Mouse (Mus musculus) 416B (cell line): ENCODE data around the gene Olfr914.

Experiments used
- DNase-seq: peaks from one replicate; pipeline ENCODE4 v3.0.0; 2011; ENCODE audit warnings: low read depth

Olfr914 gene

GRCm38 (mm10) chr9:38604802-38605201, at the start of gene Olfr914:
Gene Olfr914, plus strand, starts transcription at chr9:38605102.
- DNase-seq, result no peak

DNA sequence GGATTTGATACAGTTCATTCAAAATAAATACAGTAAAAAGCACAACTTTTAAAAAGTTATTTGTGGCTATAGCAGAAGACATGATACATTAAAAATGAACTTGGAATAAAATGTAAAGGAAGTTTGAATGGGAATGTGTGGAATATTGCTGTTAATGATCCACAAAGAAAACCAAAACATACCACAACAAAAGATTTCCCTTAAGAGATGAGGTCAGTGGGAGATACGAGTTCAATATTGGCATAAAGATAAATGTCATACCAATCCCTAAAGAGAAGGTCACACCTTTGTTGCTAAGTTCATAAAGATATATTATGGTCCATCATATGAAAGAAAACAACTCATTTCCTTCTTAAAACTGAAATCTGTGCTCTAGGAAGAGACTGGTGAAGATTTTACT, 25.0 kb upstream of the Olfr914 start, which contains the start of gene Olfr912:
Gene Olfr912 (plus strand): TSS at position 301 of the 400 bp plus-strand sequence.
- DNase-seq, result no peak

GRCm38 (mm10) chr9:38591056-38591455, 13.8 kb upstream of the Olfr914 start:
- DNase-seq, result no peak

- no peak for DNase-seq
Observed at GRCm38 (mm10) chr9:38592459-38592858, 12.4 kb upstream of the Olfr914 start, which contains the start of gene Olfr913. Gene Olfr913, plus strand, starts transcription at chr9:38592759.

DNA sequence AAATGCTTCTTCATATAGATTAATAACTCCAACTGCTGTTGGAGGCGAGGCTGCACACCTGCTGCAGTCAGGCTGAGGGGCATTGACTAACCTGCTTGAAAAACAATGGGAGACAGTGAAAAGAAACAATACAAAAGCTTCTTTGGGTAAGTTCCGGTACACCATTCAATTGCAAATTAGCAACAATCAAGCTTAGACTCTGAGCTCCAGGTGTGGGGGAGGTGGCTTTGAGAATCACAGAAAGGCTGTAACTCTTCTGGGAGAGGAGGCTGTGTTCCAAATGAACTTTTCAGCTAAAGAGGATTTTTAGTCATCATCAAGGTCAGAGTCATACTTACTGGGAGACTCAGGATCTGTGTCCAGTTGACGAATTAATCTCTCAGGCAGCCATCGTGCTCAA, 27.5 kb downstream of the Olfr914 start:
- DNase-seq, result no peak

GRCm38 (mm10) chr9:38659775-38660174, 54.9 kb downstream of the Olfr914 start, which contains the start of gene Olfr916:
Gene Olfr916, minus strand, starts transcription at chr9:38659875.
- no peak for DNase-seq
